Mouse (Mus musculus) ES-E14 (cell line): ENCODE data around the gene Copa.

ENCODE experiments used
- ZC3H11A ChIP-seq: IDR thresholded peaks from 2 replicates; pipeline ENCODE4 v1.6.1; 2012; ENCODE audit warnings: low read depth, mild to moderate bottlenecking, inconsistent platforms, low read length, borderline replicate concordance
- ZNF384 ChIP-seq: IDR thresholded peaks from 2 replicates; pipeline ENCODE4 v1.6.1; 2012; ENCODE audit warnings: low read depth, low read length, inconsistent platforms

GRCm38 (mm10) chr1:172077981-172078380, 4.3 kb upstream of the Copa start:
- TF ChIP-seq ZC3H11A: no peak
- no peak for TF ChIP-seq ZNF384
